Mouse (Mus musculus) macrophage (primary cell): Measurements from ENCODE around the gene Gse1. TPM values are rescaled to one million over a fixed set of nuclear protein-coding genes. Genes with fewer than 3 reads are reported as not detected.

ENCODE experiments used
- H3K27ac ChIP-seq: fragments of 350-480 bp; formaldehyde crosslinking; 2 replicates; pipeline ENCODE4 v1.9.0; 2021
- H3K36me3 ChIP-seq: fragments of 350-480 bp; formaldehyde crosslinking; 2 replicates; pipeline ENCODE4 v1.9.0; 2021; ENCODE audit errors: inconsistent target
- H3K4me3 ChIP-seq: fragments of 350-480 bp; formaldehyde crosslinking; 2 replicates; pipeline ENCODE4 v1.9.0; 2021; ENCODE audit errors: inconsistent target
- H3K79me2 ChIP-seq: fragments of 350-480 bp; formaldehyde crosslinking; 2 replicates; pipeline ENCODE4 v1.9.0; 2021; ENCODE audit errors: inconsistent target
- WGBS: methylation state at CpG from one replicate; pipeline ENCODE4 v1.1.7; 2026; ENCODE audit warnings: inconsistent platforms; ENCODE audit not compliant: missing documents; 5-methylcytosine and 5-hydroxymethylcytosine counted together
- polyA plus RNA-seq: library from polyadenylated mRNA; stranded (reverse); fragments of 250-400 nt; gene quantifications from 3 replicates; pipeline ENCODE4 v1.2.4, GENCODE M21; 2018; ENCODE audit warnings: inconsistent platforms

Gse1 gene
- polyA plus RNA-seq, 1 experiment from 2014 or later = 10.8 TPM

- H3K79me2 ChIP-seq = no peaks in the 10 kb centered on the region
- no peak overlapping the region for H3K27ac ChIP-seq
- H3K36me3 ChIP-seq = no peaks in the 10 kb centered on the region
- 79% methylated on average over 4 of the region's 4 CpGs for WGBS
- no peak overlapping the region for H3K4me3 ChIP-seq
Measured at GRCm38 (mm10) chr8:120479691-120480090, 251.4 kb downstream of the Gse1 start.

GRCm38 (mm10) chr8:120482015-120482689, 253.9 kb downstream of the Gse1 start:
- H3K36me3 ChIP-seq = no peaks in the 10 kb centered on the region
- 86% methylated on average over 9 of the region's 9 CpGs for whole genome bisulfite sequencing
- no peak overlapping the region for H3K4me3 ChIP-seq
- no peak overlapping the region for H3K27ac ChIP-seq
- H3K79me2 ChIP-seq = no peaks in the 10 kb centered on the region

- Histone ChIP-seq H3K36me3 (no peaks in the 10 kb centered on the region), H3K79me2 (peaks cover under 1% of the 10 kb centered on the region; the same call in 1 of the 2 replicates), H3K27ac (no peak overlapping the region), H3K4me3 (no peak overlapping the region)
- 54% methylated on average over 6 of the region's 6 CpGs for WGBS
Measured at GRCm38 (mm10) chr8:120484460-120484859, 256.2 kb downstream of the Gse1 start.

- no peak overlapping the region for H3K27ac ChIP-seq
- no peak overlapping the region for H3K4me3 ChIP-seq
- H3K79me2 ChIP-seq = peaks cover 7% of the 10 kb centered on the region; the same call in 1 of the 2 replicates
- 73% methylated on average over 3 of the region's 6 CpGs for WGBS
- no peaks in the 10 kb centered on the region for H3K36me3 ChIP-seq
Measured at GRCm38 (mm10) chr8:120485116-120485515, 256.9 kb downstream of the Gse1 start.

- 67% methylated on average over 21 of the region's 21 CpGs for WGBS
- Histone ChIP-seq H3K36me3 (no peaks in the 10 kb centered on the region), H3K79me2 (peaks cover 14% of the 10 kb centered on the region; the same call in 1 of the 2 replicates), H3K4me3 (no peak overlapping the region), H3K27ac (no peak overlapping the region)
Measured at GRCm38 (mm10) chr8:120485551-120486476, 257.6 kb downstream of the Gse1 start.

- H3K27ac ChIP-seq = peak overlapping the region; percentile 83
- peak overlapping the region; percentile 48 for H3K4me3 ChIP-seq
- peaks cover 23% of the 10 kb centered on the region for H3K79me2 ChIP-seq
- H3K36me3 ChIP-seq = no peaks in the 10 kb centered on the region
- 15% methylated on average over 50 of the region's 50 CpGs for WGBS
Measured at GRCm38 (mm10) chr8:120486477-120487376, 258.5 kb downstream of the Gse1 start.

- WGBS = under 1% methylated on average over 34 of the region's 34 CpGs
- peaks cover 29% of the 10 kb centered on the region for H3K79me2 ChIP-seq
- peak overlapping the region; percentile 83 for H3K27ac ChIP-seq
- peak overlapping the region; percentile 78 for H3K4me3 ChIP-seq
- no peaks in the 10 kb centered on the region for H3K36me3 ChIP-seq
Measured at GRCm38 (mm10) chr8:120487377-120487728, 259.1 kb downstream of the Gse1 start.

- WGBS = under 1% methylated on average over 43 of the region's 55 CpGs
- Histone ChIP-seq H3K79me2 (peaks cover 35% of the 10 kb centered on the region), H3K27ac (peak overlapping the region; percentile 83), H3K36me3 (no peaks in the 10 kb centered on the region), H3K4me3 (peak overlapping the region; percentile 78)
Measured at GRCm38 (mm10) chr8:120487729-120488510, 259.7 kb downstream of the Gse1 start.

GRCm38 (mm10) chr8:120488636-120489131, 260.4 kb downstream of the Gse1 start:
- H3K79me2 ChIP-seq = peaks cover 43% of the 10 kb centered on the region
- WGBS = 1% methylated on average over 20 of the region's 25 CpGs
- H3K36me3 ChIP-seq = no peaks in the 10 kb centered on the region
- peak overlapping the region; percentile 78 for H3K4me3 ChIP-seq
- H3K27ac ChIP-seq = peak overlapping the region; percentile 83

GRCm38 (mm10) chr8:120489142-120489754, 261.0 kb downstream of the Gse1 start:
- no peaks in the 10 kb centered on the region for H3K36me3 ChIP-seq
- WGBS = under 1% methylated on average over 71 of the region's 73 CpGs

GRCm38 (mm10) chr8:120489771-120490281, 261.6 kb downstream of the Gse1 start:
- Histone ChIP-seq H3K4me3 (peak overlapping the region; percentile 49), H3K27ac (peak overlapping the region; percentile 31), H3K36me3 (no peaks in the 10 kb centered on the region), H3K79me2 (peaks cover 54% of the 10 kb centered on the region)
- WGBS = 1% methylated on average over 13 of the region's 15 CpGs

More at GRCm38 (mm10) chr8:120489142-120489754, 261.0 kb downstream of the Gse1 start:
- Histone ChIP-seq H3K27ac (peak overlapping the region; percentile 83), H3K79me2 (peaks cover 48% of the 10 kb centered on the region), H3K4me3 (peak overlapping the region; percentile 78)

- Histone ChIP-seq H3K79me2 (peaks cover 61% of the 10 kb centered on the region), H3K36me3 (no peaks in the 10 kb centered on the region), H3K4me3 (peak overlapping the region; percentile 49), H3K27ac (peak overlapping the region; percentile 31)
- WGBS = 8% methylated on average over 12 of the region's 12 CpGs
Measured at GRCm38 (mm10) chr8:120490354-120491141, 262.3 kb downstream of the Gse1 start.
